Mouse (Mus musculus): ENCODE measurements around the gene Atg4d.
"Not testable (repeated sequence)": the region's sequence is repeated elsewhere in the genome, so short reads cannot be mapped to it uniquely, and the experiment has no call there.

Gene Atg4d

GRCm38 (mm10) chr9:21265000-21265561 lies at the start of gene Atg4d:
Gene Atg4d (plus strand): TSS chr9:21265293.
- DNase-seq (ENCODE audit: low spot score in 2 of 2), result peak; percentile 97 to 98

GRCm38 (mm10) chr9:21216050-21216841 lies 48.8 kb upstream of the Atg4d start:
- DNase-seq (ENCODE audit: low spot score in 2 of 2), result no peak

GRCm38 (mm10) chr9:21219820-21220219 lies 45.3 kb upstream of the Atg4d start:
- peak; percentile 29 to 37 for DNase-seq (ENCODE audit: low spot score in 2 of 2)

- peak; percentile 91 to 93 for DNase-seq (ENCODE audit: low spot score in 2 of 2)
Measured at GRCm38 (mm10) chr9:21220490-21221382, 44.4 kb upstream of the Atg4d start.

GRCm38 (mm10) chr9:21221383-21221929 lies 43.6 kb upstream of the Atg4d start:
- DNase-seq (ENCODE audit: low spot score in 2 of 2), result peak; percentile 54 to 64

GRCm38 (mm10) chr9:21223490-21223889 lies 41.6 kb upstream of the Atg4d start:
- DNase-seq (ENCODE audit: low spot score in 2 of 2), result not testable (repeated sequence)

- DNase-seq (ENCODE audit: low spot score in 2 of 2), result no peak
Measured at GRCm38 (mm10) chr9:21223906-21224305, 41.2 kb upstream of the Atg4d start.

GRCm38 (mm10) chr9:21224576-21225414 lies 40.3 kb upstream of the Atg4d start:
- peak in 1 of 2 experiments; percentile 22 for DNase-seq (ENCODE audit: low spot score in 2 of 2)

GRCm38 (mm10) chr9:21225415-21225758 lies 39.7 kb upstream of the Atg4d start:
- DNase-seq (ENCODE audit: low spot score in 2 of 2), result no peak

GRCm38 (mm10) chr9:21227342-21227741 lies 37.8 kb upstream of the Atg4d start:
- no peak for DNase-seq (ENCODE audit: low spot score in 2 of 2)

- DNase-seq (ENCODE audit: low spot score in 2 of 2), result no peak
Measured at GRCm38 (mm10) chr9:21231551-21231950, 33.5 kb upstream of the Atg4d start.

GRCm38 (mm10) chr9:21232867-21233266 lies 32.2 kb upstream of the Atg4d start:
- no peak for DNase-seq (ENCODE audit: low spot score in 2 of 2)

- no peak for DNase-seq (ENCODE audit: low spot score in 2 of 2)
Measured at GRCm38 (mm10) chr9:21233366-21233765, 31.7 kb upstream of the Atg4d start.

GRCm38 (mm10) chr9:21233805-21234204 lies 31.3 kb upstream of the Atg4d start:
- DNase-seq (ENCODE audit: low spot score in 2 of 2), result no peak

GRCm38 (mm10) chr9:21235341-21235740 lies 29.8 kb upstream of the Atg4d start:
- peak in 1 of 2 experiments; percentile 15 for DNase-seq (ENCODE audit: low spot score in 2 of 2)

- DNase-seq (ENCODE audit: low spot score in 2 of 2), result peak in 1 of 2 experiments; percentile 7
Measured at GRCm38 (mm10) chr9:21236991-21237367, 28.1 kb upstream of the Atg4d start.

GRCm38 (mm10) chr9:21237368-21238003 lies 27.6 kb upstream of the Atg4d start:
- peak; percentile 68 to 72 for DNase-seq (ENCODE audit: low spot score in 2 of 2)

GRCm38 (mm10) chr9:21238004-21238732 lies 26.9 kb upstream of the Atg4d start:
- DNase-seq (ENCODE audit: low spot score in 2 of 2), result no peak

- DNase-seq (ENCODE audit: low spot score in 2 of 2), result peak; percentile 64 to 70
Measured at GRCm38 (mm10) chr9:21238733-21239464, 26.2 kb upstream of the Atg4d start, which contains the start of gene Keap1. Gene Keap1 (minus strand): TSS chr9:21239361.
